In the genomic region with DNA sequence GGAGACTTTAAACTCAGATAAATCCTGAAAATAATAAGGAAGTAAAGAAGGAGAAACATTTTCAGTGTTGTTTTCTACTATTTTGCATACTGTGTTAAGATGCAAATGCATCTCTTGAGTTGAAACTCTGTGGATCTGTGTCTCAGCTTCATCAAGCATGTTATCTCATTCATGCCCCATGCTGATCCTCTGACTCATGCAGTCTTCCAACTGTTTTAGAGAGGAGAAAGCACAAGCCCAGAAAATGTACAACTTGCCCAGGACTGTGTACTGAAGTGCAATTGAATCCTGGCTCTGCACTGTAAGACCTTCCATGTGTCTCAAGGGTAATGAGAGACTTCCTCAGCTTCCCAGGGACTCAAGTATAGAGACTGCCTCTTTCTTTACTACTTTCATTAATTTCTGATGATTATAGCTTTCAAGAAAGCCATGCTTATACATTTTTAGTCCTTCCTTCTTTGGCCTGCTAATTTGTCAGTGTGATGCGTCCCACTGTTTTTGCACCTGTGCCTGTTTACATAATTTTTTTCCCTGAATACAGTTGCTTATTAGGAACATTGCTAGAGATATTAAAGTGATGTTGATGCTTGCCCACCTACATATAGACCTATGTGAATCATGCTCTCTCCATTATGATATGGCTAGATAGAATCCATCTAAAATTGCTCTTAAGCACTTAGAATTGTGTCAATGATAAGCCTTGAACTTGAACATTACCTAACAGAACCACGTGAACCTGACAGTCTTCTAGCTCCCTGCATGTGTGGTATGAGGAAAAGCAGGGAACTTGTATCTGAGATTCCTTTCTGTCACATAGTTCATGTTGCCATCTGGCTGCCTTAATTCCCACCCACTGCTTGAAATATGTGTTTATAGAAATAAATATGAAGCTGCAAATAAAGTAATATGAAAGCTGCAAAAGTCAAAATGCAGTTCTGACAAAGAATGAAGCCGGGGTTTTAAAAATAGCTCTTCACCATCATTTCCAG, we compare ENCODE assay signal across 26 mouse cellular contexts.
DNase-seq lines count a peak whose midpoint lies in the region; ATAC-seq and TF ChIP-seq lines count a peak whose summit lies in the region.
"Had no signal": no experiment of that assay in that cellular context is flagged by ENCODE, and none has a peak within 500 bp of the region (broad histone marks: within the 10 kb centered on the region; RNA-seq: fewer than 3 reads in every experiment).

No protein-coding gene starts in this region.

- H3K27ac ChIP-seq in midbrain, postnatal 0 days (ENCODE audit: low read depth, low read length), result no peak overlapping the region
- H3K27ac ChIP-seq in midbrain, embryonic 11.5 days (ENCODE audit: low read depth, low read length), result no peak overlapping the region
- H3K27ac ChIP-seq: embryonic facial prominence, embryonic 13.5 days; gastrocnemius, adult 2 months; heart, embryonic 15.5 days; hindbrain, embryonic 13.5 days; limb, embryonic 13.5 days; macrophage; neural tube, embryonic 15.5 days; stomach, embryonic 15.5 days had no signal

- H3K27me3 ChIP-seq in midbrain, postnatal 0 days (ENCODE audit: insufficient read depth, low read length), result no peaks in the 10 kb centered on the region
- H3K27me3 ChIP-seq in midbrain, embryonic 11.5 days (ENCODE audit: control insufficient read depth, insufficient read depth, low read length), result no peaks in the 10 kb centered on the region
- H3K27me3 ChIP-seq: embryonic facial prominence, embryonic 13.5 days; heart, embryonic 15.5 days; hindbrain, embryonic 13.5 days; limb, embryonic 13.5 days; neural tube, embryonic 15.5 days; stomach, embryonic 15.5 days had no signal

- no peaks in the 10 kb centered on the region for H3K36me3 ChIP-seq in midbrain, postnatal 0 days (ENCODE audit: insufficient read depth, low read length)
- no peaks in the 10 kb centered on the region for H3K36me3 ChIP-seq in midbrain, embryonic 11.5 days (ENCODE audit: control insufficient read depth, insufficient read depth, low read length)
- H3K36me3 ChIP-seq: embryonic facial prominence, embryonic 13.5 days; heart, embryonic 15.5 days; hindbrain, embryonic 13.5 days; limb, embryonic 13.5 days; neural tube, embryonic 15.5 days; stomach, embryonic 15.5 days had no signal

- no peak overlapping the region for H3K4me2 ChIP-seq in midbrain, postnatal 0 days (ENCODE audit: low read depth, low read length, poor library complexity, severe bottlenecking)
- no peak overlapping the region for H3K4me2 ChIP-seq in midbrain, embryonic 11.5 days
- H3K4me2 ChIP-seq: embryonic facial prominence, embryonic 13.5 days; heart, embryonic 15.5 days; hindbrain, embryonic 13.5 days; limb, embryonic 13.5 days; liver, embryonic 11.5 days; neural tube, embryonic 15.5 days; stomach, embryonic 15.5 days had no signal

- H3K9ac ChIP-seq in midbrain, postnatal 0 days (replicated peaks; ENCODE audit: low read length, poor library complexity, severe bottlenecking), result no peak overlapping the region
- H3K9ac ChIP-seq in midbrain, embryonic 11.5 days (ENCODE audit: low read length), result no peak overlapping the region
- H3K9ac ChIP-seq: embryonic facial prominence, embryonic 13.5 days; heart, embryonic 15.5 days; hindbrain, embryonic 13.5 days; limb, embryonic 13.5 days; neural tube, embryonic 15.5 days; stomach, embryonic 15.5 days had no signal

- TF ChIP-seq CTCF in midbrain, postnatal 0 days (IDR thresholded peaks at IDR 0.05), result no peak

- H3K9me3 ChIP-seq in midbrain, postnatal 0 days (ENCODE audit: low read length), result no peaks in the 10 kb centered on the region
- H3K9me3 ChIP-seq in midbrain, embryonic 11.5 days (ENCODE audit: control insufficient read depth, low read length), result no peaks in the 10 kb centered on the region
- H3K9me3 ChIP-seq: embryonic facial prominence, embryonic 13.5 days; heart, embryonic 15.5 days; hindbrain, embryonic 13.5 days; limb, embryonic 13.5 days; neural tube, embryonic 15.5 days; stomach, embryonic 15.5 days had no signal

- ATAC-seq in midbrain, postnatal 0 days (ENCODE audit: low FRiP score), result no peak
- no peak for ATAC-seq in midbrain, embryonic 11.5 days (ENCODE audit: low FRiP score)
- ATAC-seq: forebrain, embryonic 16.5 days; intestine, postnatal 0 days had no signal

- H3K4me1 ChIP-seq in midbrain, postnatal 0 days (ENCODE audit: insufficient read depth, low read length), result no peaks in the 10 kb centered on the region
- H3K4me1 ChIP-seq in midbrain, embryonic 11.5 days (ENCODE audit: control insufficient read depth, insufficient read depth, low read length), result no peaks in the 10 kb centered on the region
- H3K4me1 ChIP-seq: embryonic facial prominence, embryonic 13.5 days; heart, embryonic 15.5 days; hindbrain, embryonic 13.5 days; limb, embryonic 13.5 days; neural tube, embryonic 15.5 days; stomach, embryonic 15.5 days had no signal

- no peak overlapping the region for H3K4me3 ChIP-seq in midbrain, postnatal 0 days (ENCODE audit: low read depth, low read length)
- H3K4me3 ChIP-seq in midbrain, embryonic 11.5 days (ENCODE audit: low read depth, low read length), result no peak overlapping the region
- H3K4me3 ChIP-seq: embryonic facial prominence, embryonic 13.5 days; gastrocnemius, adult 2 months; heart, embryonic 15.5 days; hindbrain, embryonic 13.5 days; limb, embryonic 13.5 days; neural tube, embryonic 15.5 days; stomach, embryonic 15.5 days had no signal

- 90% methylated on average over 3 of the region's 3 CpGs for WGBS in midbrain, postnatal 0 days
- WGBS in midbrain, embryonic 11.5 days, result 88% methylated on average over 3 of the region's 3 CpGs

- peak; percentile 48 for DNase-seq in midbrain, postnatal 0 days (ENCODE audit: low spot score)
- DNase-seq in midbrain, embryonic 11.5 days (ENCODE audit: low spot score, missing footprints), result no peak
- peak; percentile 78 to 88 for DNase-seq in cerebellum, adult 18-20 months
- peak; percentile 74 to 75 for DNase-seq in cerebellum, postnatal 10 days
- DNase-seq in left cerebral cortex, adult 9 months (ENCODE audit: low spot score in 2 of 2), result no peak
- DNase-seq in adrenal gland, postnatal 25 days, result no peak
- no peak for DNase-seq in layer of hippocampus, adult 9-11 months
- DNase-seq: adrenal gland, postnatal 36 days; gastrocnemius, adult 2 months; gastrocnemius, postnatal 36 days; heart, adult 18-20 months; kidney, adult 9 months; kidney, postnatal 10 days; midbrain, embryonic 14.5 days; retina, postnatal 1 day; right cerebral cortex, postnatal 25 days had no signal

Comparison
In these comparisons a context has a peak if more than half of its experiments do, and no peak if none do; other contexts are left out.
1. DNase-seq: peak in midbrain, postnatal 0 days (single experiment), cerebellum, adult 18-20 months (2 of 2) and cerebellum, postnatal 10 days (2 of 2); none in midbrain, embryonic 11.5 days (single experiment), left cerebral cortex, adult 9 months (0 of 2), adrenal gland, postnatal 25 days (single experiment) and layer of hippocampus, adult 9-11 months (single experiment).